Mouse (Mus musculus): ENCODE data around the gene Cryba4.

GRCm38 (mm10) chr5:112265515-112265914 is 13.2 kb upstream of the Cryba4 start:
- TF ChIP-seq CTCF (IDR thresholded peaks at IDR 0.05; ENCODE audit: insufficient read depth, low read length) (no peak), POLR2A (IDR thresholded peaks at IDR 0.05; ENCODE audit: borderline replicate concordance, extremely low read depth, low read depth, low read length) (no peak)

Measured in lung, adult 2 months (tissue).